Comparison of ENCODE assay signal across 2 mouse cellular contexts in genomic region chr16:45579883-45580282, GRCm38 (mm10).
TF ChIP-seq lines count a peak whose summit lies in the region.

No protein-coding gene starts in this region.

TF ChIP-seq in CH12.LX, 34 proteins besides CTCF, POLR2A, EP300 and RAD21:
- TF ChIP-seq ZKSCAN1 (IDR thresholded peaks at IDR 0.05; ENCODE audit: borderline replicate concordance, low read depth, low read length) (no peak), MAX (IDR thresholded peaks at IDR 0.05; ENCODE audit: low read length) (no peak), SMC3 (IDR thresholded peaks at IDR 0.05; ENCODE audit: low read depth, low read length) (peak; percentile 32; the same call in 1 of the 2 replicates), ZNF384 (IDR thresholded peaks at IDR 0.05; ENCODE audit: low read depth, low read length) (peak; percentile 85)

TF ChIP-seq in ES-E14, 5 proteins besides CTCF, POLR2A, EP300 and RAD21:
- TF ChIP-seq ZNF384 (IDR thresholded peaks at IDR 0.05; ENCODE audit: low read depth, low read length): peak; percentile 60; the same call in 1 of the 2 replicates
- no peak for TF ChIP-seq HCFC1 (IDR thresholded peaks at IDR 0.05; ENCODE audit: borderline replicate concordance, insufficient read depth, low read length)
